Mouse (Mus musculus) bone marrow, adult 2 months (tissue): ENCODE measurements at regions not wholly inside any gene's neighbourhood (a gene's known extent, or its start where the extent isn't known, plus 50 kb on each side); places are given as distances from the start of the nearest gene placed in this dataset.

Experiments used
- CTCF ChIP-seq: fragments of 200-500 bp; IDR thresholded peaks from 2 replicates; pipeline ENCODE4 v1.5.1; 2011; ENCODE audit warnings: low read length, control low read depth; ENCODE audit not compliant: control insufficient read depth, insufficient read depth
- POLR2A ChIP-seq: fragments of 200-500 bp; IDR thresholded peaks from 2 replicates; pipeline ENCODE4 v1.6.1; 2011; ENCODE audit warnings: low read depth, mild to moderate bottlenecking, control low read depth, low read length, borderline replicate concordance; ENCODE audit not compliant: control insufficient read depth

GRCm38 (mm10) chr11:112988900-112989299, 206.9 kb downstream of the Sox9 start:
- TF ChIP-seq CTCF (no peak), POLR2A (no peak)
